Mouse (Mus musculus): Measurements from ENCODE around the gene 4930524J08Rik. TPM values are rescaled to one million over a fixed set of nuclear protein-coding genes. Genes with fewer than 3 reads are reported as not detected.
A peak's percentile ranks its signal among the peaks of the same experiment; 100 is the strongest.

Gene 4930524J08Rik
- polyA plus RNA-seq, 1 experiment from 2014 or later, result 0.40 TPM

DNA sequence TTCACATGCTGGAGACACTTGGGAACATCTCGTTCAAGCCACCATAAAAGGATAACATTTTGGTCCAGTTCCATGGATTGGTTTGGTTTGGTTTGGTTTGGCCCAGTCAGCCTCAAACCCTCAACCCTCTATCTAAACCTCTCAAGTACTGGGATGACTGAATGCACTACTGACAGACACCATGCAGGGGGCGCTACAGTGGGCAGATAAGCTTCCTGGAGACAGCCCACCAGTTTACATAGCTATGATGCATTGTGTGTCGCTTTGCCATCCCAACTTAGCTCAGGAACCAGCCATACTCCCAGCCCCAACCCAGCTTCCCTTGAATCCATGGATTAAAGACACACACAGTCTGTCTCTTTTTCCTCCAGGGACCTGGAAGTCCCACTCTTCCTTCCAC is 29.6 kb downstream of the 4930524J08Rik start:
- no peak overlapping the region for H3K4me3 ChIP-seq (ENCODE audit: low read depth, low read length)
- no peaks in the 10 kb centered on the region for H3K9me3 ChIP-seq (replicated peaks; ENCODE audit: control insufficient read depth, low read length)
- no peak overlapping the region for H3K9ac ChIP-seq (ENCODE audit: low read depth, low read length)
- no peak overlapping the region for H3K4me2 ChIP-seq (ENCODE audit: low read depth, low read length)
- no peaks in the 10 kb centered on the region for H3K27me3 ChIP-seq (ENCODE audit: control insufficient read depth, insufficient read depth, low read depth, low read length)
- 42% methylated on average over 3 of the region's 3 CpGs for WGBS (ENCODE audit: insufficient replicate concordance)
- H3K36me3 ChIP-seq (ENCODE audit: control insufficient read depth, insufficient read depth), result no peaks in the 10 kb centered on the region
- no peak overlapping the region for H3K27ac ChIP-seq (ENCODE audit: low read length)
- H3K4me1 ChIP-seq (ENCODE audit: control insufficient read depth, low read depth, low read length), result peaks cover 21% of the 10 kb centered on the region
- no peak for ATAC-seq (ENCODE audit: low read depth)

DNA sequence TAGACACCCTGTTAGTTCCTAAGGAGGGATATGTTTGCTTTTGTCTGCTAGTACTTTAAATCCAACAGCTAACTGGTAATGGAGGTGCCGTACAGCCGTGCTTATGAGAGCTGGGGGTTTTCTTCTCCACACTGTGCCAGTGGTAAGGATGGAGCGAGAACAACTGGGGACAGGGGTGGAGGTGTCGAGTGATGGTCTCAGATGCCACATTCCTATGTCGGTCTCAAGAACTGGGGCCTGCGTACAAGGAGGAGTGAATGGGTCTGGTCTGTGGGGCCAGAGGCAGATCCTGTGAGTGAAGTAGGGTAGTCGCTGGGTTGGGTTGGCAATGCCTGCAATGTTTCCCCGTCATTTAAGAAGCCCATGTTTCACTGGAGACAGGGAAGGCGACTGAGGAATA is 33.7 kb downstream of the 4930524J08Rik start:
- ATAC-seq (ENCODE audit: low read depth), result no peak
- Histone ChIP-seq H3K36me3 (ENCODE audit: control insufficient read depth, insufficient read depth) (no peaks in the 10 kb centered on the region), H3K9ac (ENCODE audit: low read depth, low read length) (no peak overlapping the region), H3K27me3 (ENCODE audit: control insufficient read depth, insufficient read depth, low read depth, low read length) (no peaks in the 10 kb centered on the region), H3K27ac (ENCODE audit: low read length) (no peak overlapping the region), H3K4me2 (ENCODE audit: low read depth, low read length) (no peak overlapping the region), H3K4me1 (ENCODE audit: control insufficient read depth, low read depth, low read length) (no peaks in the 10 kb centered on the region; the same call in 1 of the 2 replicates), H3K9me3 (replicated peaks; ENCODE audit: control insufficient read depth, low read length) (no peaks in the 10 kb centered on the region), H3K4me3 (ENCODE audit: low read depth, low read length) (no peak overlapping the region)
- WGBS (ENCODE audit: insufficient replicate concordance), result 71% methylated on average over 9 of the region's 9 CpGs

GRCm38 (mm10) chr5:100020089-100020488 is 41.2 kb downstream of the 4930524J08Rik start:
- Histone ChIP-seq H3K4me2 (ENCODE audit: low read depth, low read length) (no peak overlapping the region), H3K4me1 (ENCODE audit: control insufficient read depth, low read depth, low read length) (peaks cover 7% of the 10 kb centered on the region), H3K9me3 (replicated peaks; ENCODE audit: control insufficient read depth, low read length) (no peaks in the 10 kb centered on the region), H3K9ac (ENCODE audit: low read depth, low read length) (no peak overlapping the region), H3K27ac (ENCODE audit: low read length) (no peak overlapping the region), H3K36me3 (ENCODE audit: control insufficient read depth, insufficient read depth) (no peaks in the 10 kb centered on the region), H3K27me3 (ENCODE audit: control insufficient read depth, insufficient read depth, low read depth, low read length) (no peaks in the 10 kb centered on the region), H3K4me3 (ENCODE audit: low read depth, low read length) (no peak overlapping the region)
- peak; percentile 77 for ATAC-seq (ENCODE audit: low read depth)

DNA sequence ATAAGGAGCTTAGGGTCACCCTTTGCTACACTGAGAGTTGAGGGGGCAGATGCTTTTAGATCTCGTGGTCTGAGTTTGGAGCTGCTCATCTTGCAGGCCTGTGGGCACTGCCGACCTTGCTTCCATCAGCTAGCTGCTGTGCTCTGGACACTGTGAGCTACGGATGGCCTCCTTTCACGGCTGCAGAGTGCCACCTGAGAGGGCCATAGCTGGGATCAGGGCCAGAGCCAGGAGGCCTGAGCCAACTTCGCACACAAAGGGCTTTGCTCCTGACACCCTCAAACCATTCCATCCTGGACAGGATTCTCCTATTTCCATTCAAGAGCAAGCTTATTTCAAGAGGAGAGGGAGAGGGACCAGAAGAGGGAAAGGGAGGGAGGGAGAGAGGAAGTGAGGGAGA is 45.5 kb downstream of the 4930524J08Rik start:
- H3K4me3 ChIP-seq (ENCODE audit: low read depth, low read length), result no peak overlapping the region
- ATAC-seq (ENCODE audit: low read depth), result no peak
- WGBS (ENCODE audit: insufficient replicate concordance), result 64% methylated on average over 5 of the region's 5 CpGs
- H3K9me3 ChIP-seq (replicated peaks; ENCODE audit: control insufficient read depth, low read length), result no peaks in the 10 kb centered on the region
- H3K27me3 ChIP-seq (ENCODE audit: control insufficient read depth, insufficient read depth, low read depth, low read length), result no peaks in the 10 kb centered on the region
- H3K36me3 ChIP-seq (ENCODE audit: control insufficient read depth, insufficient read depth), result no peaks in the 10 kb centered on the region
- H3K4me2 ChIP-seq (ENCODE audit: low read depth, low read length), result no peak overlapping the region
- H3K9ac ChIP-seq (ENCODE audit: low read depth, low read length), result no peak overlapping the region
- H3K4me1 ChIP-seq (ENCODE audit: control insufficient read depth, low read depth, low read length), result peaks cover 8% of the 10 kb centered on the region
- no peak overlapping the region for H3K27ac ChIP-seq (ENCODE audit: low read length)

- Histone ChIP-seq H3K36me3 (ENCODE audit: control insufficient read depth, insufficient read depth) (no peaks in the 10 kb centered on the region), H3K27me3 (ENCODE audit: control insufficient read depth, insufficient read depth, low read depth, low read length) (no peaks in the 10 kb centered on the region), H3K27ac (ENCODE audit: low read length) (no peak overlapping the region), H3K9ac (ENCODE audit: low read depth, low read length) (no peak overlapping the region), H3K9me3 (replicated peaks; ENCODE audit: control insufficient read depth, low read length) (no peaks in the 10 kb centered on the region), H3K4me2 (ENCODE audit: low read depth, low read length) (no peak overlapping the region), H3K4me1 (ENCODE audit: control insufficient read depth, low read depth, low read length) (peaks cover 8% of the 10 kb centered on the region), H3K4me3 (ENCODE audit: low read depth, low read length) (no peak overlapping the region)
- 40% methylated on average over 1 of the region's 1 CpGs for WGBS (ENCODE audit: insufficient replicate concordance)
- ATAC-seq (ENCODE audit: low read depth), result no peak
These were observed 46.0 kb downstream of the 4930524J08Rik start for GRCm38 (mm10) chr5:100024868-100025267.

Other genes starting within 250 kb of the 4930524J08Rik start
- gene Rasgef1b, start 250.0 kb upstream of the 4930524J08Rik start, polyA plus RNA-seq (2015; fragmentation: Nextera tagmentation; extraction: Ambion mirVana), result 11.2 and 11.5 TPM in 2 replicates
- gene Vamp9, start 72.8 kb upstream of the 4930524J08Rik start, polyA plus RNA-seq (2015; fragmentation: Nextera tagmentation; extraction: Ambion mirVana), result 0.18 TPM in 1 of 2 replicates, not detected in the other
- 18.0 and 18.5 TPM in 2 replicates for gene Hnrnpd, start 123 bp upstream of the 4930524J08Rik start, polyA plus RNA-seq (2015; fragmentation: Nextera tagmentation; extraction: Ambion mirVana)
- 37.8 and 40.5 TPM in 2 replicates for gene Hnrnpdl, start 60.6 kb downstream of the 4930524J08Rik start, polyA plus RNA-seq (2015; fragmentation: Nextera tagmentation; extraction: Ambion mirVana)
- gene Enoph1, start 60.9 kb downstream of the 4930524J08Rik start, polyA plus RNA-seq (2015; fragmentation: Nextera tagmentation; extraction: Ambion mirVana), result 14.0 and 15.5 TPM in 2 replicates
- gene Tmem150c, start 180.7 kb downstream of the 4930524J08Rik start, polyA plus RNA-seq (2015; fragmentation: Nextera tagmentation; extraction: Ambion mirVana), result 0.43 and 0.67 TPM in 2 replicates